Comparison of ENCODE assay signal across 23 mouse cellular contexts in genomic region chr4:54924306-54924705, GRCm38 (mm10). TPM values are rescaled to one million over a fixed set of nuclear protein-coding genes. Genes with fewer than 3 reads are reported as not detected.
DNase-seq lines count a peak whose midpoint lies in the region; TF ChIP-seq lines count a peak whose summit lies in the region.
"Had no signal": no experiment of that assay in that cellular context is flagged by ENCODE, and none has a peak within 500 bp of the region (broad histone marks: within the 10 kb centered on the region; RNA-seq: fewer than 3 reads in every experiment).

No protein-coding gene starts in this region.

- TF ChIP-seq POLR2A in kidney, adult 2 months (IDR thresholded peaks at IDR 0.05; ENCODE audit: low read depth, low read length): no peak

- no peaks in the 10 kb centered on the region for H3K4me1 ChIP-seq in kidney, adult 2 months (ENCODE audit: control insufficient read depth, insufficient read depth, low read length)
- H3K4me1 ChIP-seq: embryonic facial prominence, embryonic 10.5 days; embryonic facial prominence, embryonic 12.5 days; forebrain, embryonic 13.5 days; forebrain, embryonic 15.5 days had no signal

- DNase-seq in heart, adult 11 months: peak; percentile 64
- no peak for DNase-seq in heart, postnatal 4 days
- peak; percentile 65 for DNase-seq in kidney, adult 2 months
- DNase-seq in kidney, postnatal 10 days: no peak
- DNase-seq in kidney, adult 9 months: peak; percentile 56
- DNase-seq in kidney, postnatal 25 days: no peak
- DNase-seq: adrenal gland, adult 8-10 months; adrenal gland, postnatal 14 days; adrenal gland, postnatal 36 days; B cell, adult 2 months; cerebellum, adult 11-12 months; cerebellum, adult 2 months; cerebellum, adult 9-10 months; cerebellum, postnatal 10 days; cerebellum, postnatal 25 days had no signal

- no peaks in the 10 kb centered on the region for H3K36me3 ChIP-seq in kidney, adult 2 months (ENCODE audit: control insufficient read depth, insufficient read depth, low read length)
- H3K36me3 ChIP-seq: embryonic facial prominence, embryonic 10.5 days; embryonic facial prominence, embryonic 12.5 days; forebrain, embryonic 15.5 days; G1E had no signal

- H3K27me3 ChIP-seq in kidney, adult 2 months (replicated peaks; ENCODE audit: control insufficient read depth, insufficient read depth, low read length): no peaks in the 10 kb centered on the region
- H3K27me3 ChIP-seq: CH12.LX; embryonic facial prominence, embryonic 12.5 days; forebrain, embryonic 13.5 days; forebrain, embryonic 15.5 days; Patski had no signal

- no peak overlapping the region for H3K27ac ChIP-seq in kidney, adult 2 months (ENCODE audit: insufficient read depth, low read depth, low read length)
- H3K27ac ChIP-seq: embryonic facial prominence, embryonic 10.5 days; embryonic facial prominence, embryonic 12.5 days; forebrain, embryonic 13.5 days; forebrain, embryonic 15.5 days had no signal

- 72% methylated on average over 2 of the region's 2 CpGs for WGBS in kidney, adult 2 months

- H3K4me3 ChIP-seq in kidney, adult 2 months (ENCODE audit: insufficient read depth, low read depth, low read length): no peak overlapping the region
- H3K4me3 ChIP-seq: embryonic facial prominence, embryonic 10.5 days; embryonic facial prominence, embryonic 12.5 days; forebrain, embryonic 13.5 days; forebrain, embryonic 15.5 days had no signal

- TF ChIP-seq CTCF in kidney, adult 2 months (conservative IDR thresholded peaks at IDR 0.05; ENCODE audit: insufficient read depth, insufficient read length, low read depth, low read length): no peak

RNA-seq across cellular contexts. Expression of gene Zfp462, which starts 20.5 kb away (rescaled TPM):
- 10 to 100 TPM; 21.0 to 25.6 TPM for total RNA-seq in heart, postnatal 4 days (2021)
- polyA plus RNA-seq in kidney, adult 2 months (2012; rRNA removed): 8.7 and 10.2 TPM in 2 replicates
- total RNA-seq: CH12.LX had no signal
- polyA plus RNA-seq: CD4-positive, CD25-positive, alpha-beta regulatory T cell, adult 4 months; G1E had no signal

Comparison
In these comparisons a context has a peak if more than half of its experiments do, and no peak if none do; other contexts are left out.
1. DNase-seq: peak in heart, adult 11 months (single experiment), kidney, adult 2 months (single experiment) and kidney, adult 9 months (single experiment); none in heart, postnatal 4 days (single experiment), kidney, postnatal 10 days (single experiment) and kidney, postnatal 25 days (0 of 2).